Mouse (Mus musculus): Measurements from ENCODE around the gene Cox19. TPM values are rescaled to one million over a fixed set of nuclear protein-coding genes. Genes with fewer than 3 reads are reported as not detected.

The Cox19 gene
- total and polyA plus RNA-seq, 2 experiments from 2014 or later: 79.4 to 95.5 TPM

DNA sequence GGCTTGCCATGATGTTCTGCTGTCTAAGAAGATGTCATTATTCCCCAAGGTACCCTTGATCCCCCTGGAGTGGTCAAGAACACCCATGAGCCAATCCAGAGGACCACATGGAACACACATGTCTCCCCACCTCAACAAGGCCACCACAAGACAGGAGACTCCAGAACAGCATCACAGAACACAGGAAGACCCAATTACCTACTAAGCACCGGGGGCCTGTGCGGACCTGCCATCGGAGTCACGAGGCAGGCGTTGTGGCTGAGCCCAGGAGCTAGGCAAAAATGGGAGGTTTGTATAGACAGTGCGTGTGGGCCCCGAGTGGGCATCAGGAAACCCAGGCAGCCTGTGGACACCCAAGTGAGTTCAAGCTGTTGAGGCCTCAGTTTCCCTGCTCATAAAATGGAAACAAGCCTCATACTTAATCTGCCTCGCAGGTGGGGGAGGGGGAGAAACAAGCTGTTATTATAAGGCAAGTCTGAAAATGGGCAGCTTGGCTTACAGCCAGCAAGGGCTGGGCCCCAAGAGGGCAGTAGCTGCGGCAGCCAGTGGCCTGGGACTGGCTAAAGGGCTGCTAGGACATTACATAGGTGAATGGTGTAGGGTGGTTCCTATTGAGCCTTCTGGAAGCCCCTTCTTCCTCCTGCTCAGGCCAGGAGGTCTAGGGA lies 27.8 kb downstream of the Cox19 start:
- Histone ChIP-seq H3K9ac (replicated peaks; ENCODE audit: low read length, poor library complexity, severe bottlenecking) (no peak overlapping the region), H3K4me1 (ENCODE audit: insufficient read depth, low read length) (peaks cover 5% of the 10 kb centered on the region), H3K27ac (ENCODE audit: low read depth, low read length) (no peak overlapping the region), H3K4me3 (ENCODE audit: low read depth, low read length) (peak overlapping the region; percentile 91), H3K9me3 (ENCODE audit: low read length) (no peaks in the 10 kb centered on the region), H3K4me2 (ENCODE audit: low read depth, low read length, poor library complexity, severe bottlenecking) (peak overlapping the region; percentile 80), H3K36me3 (ENCODE audit: insufficient read depth, low read length) (peaks cover 3% of the 10 kb centered on the region; the same call in 1 of the 2 replicates), H3K27me3 (ENCODE audit: insufficient read depth, low read length) (no peaks in the 10 kb centered on the region)
- DNase-seq (ENCODE audit: low spot score): no peak
- ATAC-seq (ENCODE audit: low FRiP score): no peak
- 80% methylated on average over 9 of the region's 9 CpGs for WGBS
- no peak for TF ChIP-seq CTCF (IDR thresholded peaks at IDR 0.05)

DNA sequence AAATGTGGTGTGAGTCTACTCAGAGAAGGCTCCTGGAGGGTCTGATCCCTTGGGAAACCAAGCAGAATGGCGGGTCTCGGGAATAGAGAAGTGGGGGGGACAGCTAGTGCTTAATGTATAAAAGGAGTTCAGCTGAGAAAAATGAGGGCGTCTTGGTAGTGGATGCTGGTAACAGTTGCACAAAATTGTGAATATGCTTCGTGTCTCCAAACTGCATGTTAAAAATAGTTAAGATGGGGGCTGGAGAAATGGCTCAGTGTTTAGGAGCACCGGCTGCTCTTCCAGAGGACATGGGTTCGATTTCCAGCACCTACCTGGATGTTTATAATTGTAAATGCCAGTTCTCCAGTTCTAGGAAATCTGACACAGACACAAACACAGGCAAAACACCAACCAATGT lies 29.9 kb downstream of the Cox19 start:
- H3K27me3 ChIP-seq (ENCODE audit: insufficient read depth, low read length): no peaks in the 10 kb centered on the region
- ATAC-seq (ENCODE audit: low FRiP score) (no peak), DNase-seq (ENCODE audit: low spot score) (no peak)
- peaks cover 6% of the 10 kb centered on the region; the same call in 1 of the 2 replicates for H3K36me3 ChIP-seq (ENCODE audit: insufficient read depth, low read length)
- H3K9ac ChIP-seq (replicated peaks; ENCODE audit: low read length, poor library complexity, severe bottlenecking): no peak overlapping the region
- H3K4me3 ChIP-seq (ENCODE audit: low read depth, low read length): no peak overlapping the region
- peaks cover 5% of the 10 kb centered on the region for H3K4me1 ChIP-seq (ENCODE audit: insufficient read depth, low read length)
- no peak overlapping the region for H3K27ac ChIP-seq (ENCODE audit: low read depth, low read length)
- 85% methylated on average over 6 of the region's 6 CpGs for WGBS
- TF ChIP-seq CTCF (IDR thresholded peaks at IDR 0.05): no peak
- no peak overlapping the region for H3K4me2 ChIP-seq (ENCODE audit: low read depth, low read length, poor library complexity, severe bottlenecking)
- H3K9me3 ChIP-seq (ENCODE audit: low read length): no peaks in the 10 kb centered on the region

DNA sequence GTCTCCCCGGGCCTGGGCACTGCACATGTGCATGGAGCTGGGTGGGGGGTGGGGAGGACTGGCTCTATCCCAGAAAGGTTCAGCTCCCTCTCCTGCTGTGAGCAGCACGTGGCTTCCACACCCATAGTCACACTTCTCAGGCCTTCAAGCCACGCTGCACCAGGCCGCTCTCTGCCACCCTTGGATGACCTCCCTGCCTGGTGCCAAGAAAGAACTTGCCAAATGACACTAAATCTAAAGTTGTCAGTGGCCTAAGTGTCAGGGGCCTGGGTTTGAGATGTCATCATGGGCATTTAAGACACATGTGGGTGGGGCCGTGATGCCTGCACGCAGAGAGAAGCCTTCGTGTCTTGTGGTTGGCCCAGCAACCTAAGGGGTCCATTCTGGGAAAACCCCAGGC lies 30.8 kb downstream of the Cox19 start:
- DNase-seq (ENCODE audit: low spot score) (no peak), ATAC-seq (ENCODE audit: low FRiP score) (no peak)
- Histone ChIP-seq H3K36me3 (ENCODE audit: insufficient read depth, low read length) (peaks cover 6% of the 10 kb centered on the region; the same call in 1 of the 2 replicates), H3K9ac (replicated peaks; ENCODE audit: low read length, poor library complexity, severe bottlenecking) (no peak overlapping the region), H3K27me3 (ENCODE audit: insufficient read depth, low read length) (no peaks in the 10 kb centered on the region), H3K27ac (ENCODE audit: low read depth, low read length) (no peak overlapping the region), H3K4me2 (ENCODE audit: low read depth, low read length, poor library complexity, severe bottlenecking) (no peak overlapping the region), H3K9me3 (ENCODE audit: low read length) (no peaks in the 10 kb centered on the region), H3K4me3 (ENCODE audit: low read depth, low read length) (no peak overlapping the region), H3K4me1 (ENCODE audit: insufficient read depth, low read length) (peaks cover 5% of the 10 kb centered on the region)
- 72% methylated on average over 7 of the region's 7 CpGs for WGBS
- no peak for TF ChIP-seq CTCF (IDR thresholded peaks at IDR 0.05)

DNA sequence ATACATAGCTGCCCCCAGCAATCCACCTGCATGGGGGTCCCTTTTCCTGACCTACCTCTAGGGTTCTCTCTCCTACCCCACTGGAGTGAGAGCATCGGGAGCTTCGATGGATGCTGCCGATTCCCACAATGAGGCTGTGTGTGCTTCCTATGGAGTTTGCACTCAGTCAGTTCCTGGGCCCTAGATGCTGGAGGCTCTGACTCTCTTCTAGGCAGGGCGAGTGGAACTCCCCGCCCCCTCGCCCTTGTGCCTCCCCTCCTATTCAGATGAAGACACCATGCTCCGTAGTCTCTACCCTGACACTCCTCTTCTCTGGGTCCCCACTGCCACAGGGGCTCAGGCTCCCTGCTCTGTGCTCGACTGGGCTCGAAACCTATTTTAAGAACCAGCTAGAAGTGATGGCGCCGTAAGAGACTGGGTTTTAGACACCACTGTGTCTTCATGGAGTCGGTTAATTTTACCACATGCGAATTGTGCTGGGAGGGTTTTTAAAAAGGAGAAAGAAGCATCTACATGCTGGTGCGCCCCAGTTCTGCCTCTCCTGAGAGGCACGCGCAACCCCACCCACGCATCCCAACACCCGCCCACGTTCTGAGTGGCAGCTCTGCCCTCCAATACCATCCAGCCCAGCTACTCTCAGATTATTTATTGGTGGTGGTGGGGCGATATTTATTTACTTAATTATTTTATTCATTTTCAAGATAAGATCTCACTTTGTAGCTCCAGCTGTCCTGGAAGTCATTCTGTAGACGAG lies 33.3 kb downstream of the Cox19 start:
- DNase-seq (ENCODE audit: low spot score) (no peak), ATAC-seq (ENCODE audit: low FRiP score) (no peak)
- Histone ChIP-seq H3K36me3 (ENCODE audit: insufficient read depth, low read length) (peaks cover 6% of the 10 kb centered on the region; the same call in 1 of the 2 replicates), H3K4me3 (ENCODE audit: low read depth, low read length) (no peak overlapping the region), H3K4me2 (ENCODE audit: low read depth, low read length, poor library complexity, severe bottlenecking) (no peak overlapping the region), H3K9me3 (ENCODE audit: low read length) (no peaks in the 10 kb centered on the region), H3K9ac (replicated peaks; ENCODE audit: low read length, poor library complexity, severe bottlenecking) (no peak overlapping the region), H3K4me1 (ENCODE audit: insufficient read depth, low read length) (no peaks in the 10 kb centered on the region), H3K27ac (ENCODE audit: low read depth, low read length) (0 out of 2 replicates have a peak overlapping the region, but pooled peaks have one; percentile 32), H3K27me3 (ENCODE audit: insufficient read depth, low read length) (no peaks in the 10 kb centered on the region)
- WGBS: 64% methylated on average over 21 of the region's 21 CpGs
- no peak for TF ChIP-seq CTCF (IDR thresholded peaks at IDR 0.05)

DNA sequence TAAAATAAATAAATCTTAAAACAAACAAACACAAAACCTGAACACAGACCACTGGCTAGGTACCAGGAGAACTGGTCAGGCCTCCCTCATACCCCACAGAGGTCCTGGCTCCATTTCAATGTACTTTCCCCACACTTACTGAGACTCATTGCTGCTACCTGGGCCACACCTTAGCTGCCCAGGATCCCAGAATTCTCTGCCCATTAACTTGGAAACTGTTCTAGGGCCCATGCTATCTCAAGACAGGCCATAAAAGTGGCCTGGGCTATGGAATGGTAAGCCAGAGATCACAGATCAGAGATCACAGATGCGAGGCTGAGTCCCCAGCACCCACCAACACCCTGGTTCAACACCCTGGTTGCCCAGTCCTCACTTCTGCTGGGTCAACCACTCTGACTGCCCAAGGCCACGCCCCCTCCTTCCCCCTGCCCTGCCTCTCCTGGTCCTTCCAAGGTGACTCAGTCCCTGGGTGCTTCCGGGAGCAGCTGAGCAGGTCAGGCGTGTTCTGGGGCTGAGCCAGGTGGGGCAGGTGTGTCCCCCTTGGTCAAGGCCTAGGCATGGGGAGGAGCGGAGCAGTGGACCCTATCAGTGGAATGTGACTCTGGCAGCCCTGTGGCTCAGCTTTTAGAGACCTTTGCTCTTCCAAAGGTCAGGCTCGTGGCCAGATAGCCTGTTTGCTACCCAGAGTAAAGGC lies 34.1 kb downstream of the Cox19 start:
- no peaks in the 10 kb centered on the region for H3K4me1 ChIP-seq (ENCODE audit: insufficient read depth, low read length)
- no peaks in the 10 kb centered on the region for H3K27me3 ChIP-seq (ENCODE audit: insufficient read depth, low read length)
- H3K36me3 ChIP-seq (ENCODE audit: insufficient read depth, low read length): peaks cover 6% of the 10 kb centered on the region; the same call in 1 of the 2 replicates
- H3K4me3 ChIP-seq (ENCODE audit: low read depth, low read length): no peak overlapping the region
- no peak overlapping the region for H3K27ac ChIP-seq (ENCODE audit: low read depth, low read length)
- TF ChIP-seq CTCF (IDR thresholded peaks at IDR 0.05): no peak
- H3K4me2 ChIP-seq (ENCODE audit: low read depth, low read length, poor library complexity, severe bottlenecking): no peak overlapping the region
- DNase-seq (ENCODE audit: low spot score) (no peak), ATAC-seq (ENCODE audit: low FRiP score) (no peak)
- H3K9me3 ChIP-seq (ENCODE audit: low read length): no peaks in the 10 kb centered on the region
- H3K9ac ChIP-seq (replicated peaks; ENCODE audit: low read length, poor library complexity, severe bottlenecking): no peak overlapping the region
- WGBS: 74% methylated on average over 6 of the region's 6 CpGs

All from midbrain, postnatal 0 days (tissue).